In genomic region chr14:14681611-14682010, GRCm38 (mm10) we compare ENCODE assay signal across 21 mouse cellular contexts.
"Had no signal": no experiment of that assay in that cellular context is flagged by ENCODE, and none has a peak within 500 bp of the region (broad histone marks: within the 10 kb centered on the region; RNA-seq: fewer than 3 reads in every experiment).

No protein-coding gene starts in this region.

- H3K4me1 ChIP-seq: limb, embryonic 12.5 days; limb, embryonic 15.5 days had no signal

- DNase-seq: kidney, adult 11 months; kidney, adult 9 months; kidney, postnatal 10 days; kidney, postnatal 36 days; left cerebral cortex, postnatal 4 days; liver, postnatal 0 days; lung, embryonic 14.5 days; midbrain, embryonic 14.5 days; right cerebral cortex, postnatal 14 days; right cerebral cortex, postnatal 4 days; thymus, adult 2 months; thymus, postnatal 14 days; thymus, postnatal 4 days had no signal

- ATAC-seq: liver, postnatal 0 days; lung, postnatal 0 days had no signal

- H3K9ac ChIP-seq: limb, embryonic 12.5 days; limb, embryonic 15.5 days; liver, embryonic 14.5 days; liver, postnatal 0 days; lung, embryonic 14.5 days had no signal

- H3K36me3 ChIP-seq: limb, embryonic 12.5 days; limb, embryonic 15.5 days had no signal

- H3K4me3 ChIP-seq: limb, embryonic 12.5 days; limb, embryonic 15.5 days had no signal

- H3K4me2 ChIP-seq: limb, embryonic 12.5 days; limb, embryonic 15.5 days; liver, embryonic 11.5 days; lung, embryonic 14.5 days; midbrain, embryonic 11.5 days had no signal

- H3K9me3 ChIP-seq: limb, embryonic 12.5 days; limb, embryonic 15.5 days had no signal

- H3K27ac ChIP-seq: limb, embryonic 12.5 days; limb, embryonic 15.5 days; liver, embryonic 14.5 days; macrophage; stomach, postnatal 0 days had no signal

- H3K27me3 ChIP-seq: limb, embryonic 12.5 days; limb, embryonic 15.5 days had no signal
